Mouse (Mus musculus) limb, embryonic 14.5 days (tissue): Measurements from ENCODE around the gene Apol9a. TPM values are rescaled to one million over a fixed set of nuclear protein-coding genes. Genes with fewer than 3 reads are reported as not detected.

Experiments used
- ATAC-seq: fragments of 200-750 bp; cut with Nextera tagmentation; 2 replicates; pipeline ENCODE4 v1.8.0; 2017; ENCODE audit warnings: low read depth, moderate number of reproducible peaks, moderate TSS enrichment; ENCODE audit not compliant: low FRiP score
- DNase-seq: peaks from one replicate; pipeline ENCODE4 v3.0.0-alpha.2; 2015; ENCODE audit warnings: low spot score
- H3K27ac ChIP-seq: fragments of 300-500 bp; sonication (generic); replicated peaks from 2 replicates; pipeline ENCODE4 v1.5.1; 2014; ENCODE audit warnings: low read depth, mild to moderate bottlenecking, low read length, moderate library complexity, mixed read lengths
- H3K27me3 ChIP-seq: fragments of 300-500 bp; sonication (generic); 2 replicates; pipeline ENCODE4 v1.6.1; 2014; ENCODE audit warnings: low read length, mixed read lengths; ENCODE audit not compliant: control insufficient read depth, insufficient read depth
- H3K36me3 ChIP-seq: fragments of 300-500 bp; sonication (generic); 2 replicates; pipeline ENCODE4 v1.6.1; 2014; ENCODE audit warnings: mild to moderate bottlenecking, low read length, moderate library complexity, mixed read lengths; ENCODE audit not compliant: control insufficient read depth, insufficient read depth
- H3K4me1 ChIP-seq: fragments of 300-500 bp; sonication (generic); 2 replicates; pipeline ENCODE4 v1.6.1; 2014; ENCODE audit warnings: antibody characterized with exemption, low read length, mixed read lengths; ENCODE audit not compliant: control insufficient read depth, insufficient read depth
- H3K4me2 ChIP-seq: fragments of 300-500 bp; sonication (generic); replicated peaks from 2 replicates; pipeline ENCODE4 v1.6.1; 2014; ENCODE audit warnings: low read depth, mild to moderate bottlenecking, low read length, moderate library complexity; ENCODE audit not compliant: severe bottlenecking
- H3K4me3 ChIP-seq: fragments of 300-500 bp; sonication (generic); replicated peaks from 2 replicates; pipeline ENCODE4 v1.5.1; 2014; ENCODE audit warnings: low read length
- H3K9ac ChIP-seq: fragments of 300-500 bp; sonication (generic); 2 replicates; pipeline ENCODE4 v1.6.1; 2014; ENCODE audit warnings: mild to moderate bottlenecking, low read depth, low read length, moderate library complexity; ENCODE audit not compliant: severe bottlenecking
- H3K9me3 ChIP-seq: fragments of 300-500 bp; sonication (generic); 2 replicates; pipeline ENCODE4 v1.6.1; 2016; ENCODE audit warnings: low read length; ENCODE audit not compliant: control insufficient read depth
- POLR2A ChIP-seq: fragments of 200-500 bp; IDR thresholded peaks from 2 replicates; pipeline ENCODE4 v1.8.0; 2012; ENCODE audit warnings: inconsistent platforms, mild to moderate bottlenecking, moderate library complexity, borderline replicate concordance; ENCODE audit not compliant: insufficient read depth, insufficient read length; ENCODE audit errors: extremely low read depth
- WGBS: fragments of 180-500 bp; shearing (Covaris S2); extraction: QIAGEN DNeasy Blood & Tissue Kit; methylation state at CpG from one replicate; pipeline ENCODE4 v1.1.7; 2014; 5-methylcytosine and 5-hydroxymethylcytosine counted together
- polyA plus RNA-seq, 2 experiments: library from polyadenylated mRNA; depleted of rRNA in 1 of 2; stranded (reverse) in 1 of 2; unstranded in 1 of 2; fragments of >200 nt; fragmentation: Nextera tagmentation in 1 of 2; extraction: Ambion mirVana in 1 of 2; gene quantifications; 2 replicates each; pipeline versions ENCODE4 v1.2.1 to v1.2.3; 2012 to 2014

Gene Apol9a
- polyA plus RNA-seq, 2 experiments, result 0.06 TPM; not detected in 1

DNA sequence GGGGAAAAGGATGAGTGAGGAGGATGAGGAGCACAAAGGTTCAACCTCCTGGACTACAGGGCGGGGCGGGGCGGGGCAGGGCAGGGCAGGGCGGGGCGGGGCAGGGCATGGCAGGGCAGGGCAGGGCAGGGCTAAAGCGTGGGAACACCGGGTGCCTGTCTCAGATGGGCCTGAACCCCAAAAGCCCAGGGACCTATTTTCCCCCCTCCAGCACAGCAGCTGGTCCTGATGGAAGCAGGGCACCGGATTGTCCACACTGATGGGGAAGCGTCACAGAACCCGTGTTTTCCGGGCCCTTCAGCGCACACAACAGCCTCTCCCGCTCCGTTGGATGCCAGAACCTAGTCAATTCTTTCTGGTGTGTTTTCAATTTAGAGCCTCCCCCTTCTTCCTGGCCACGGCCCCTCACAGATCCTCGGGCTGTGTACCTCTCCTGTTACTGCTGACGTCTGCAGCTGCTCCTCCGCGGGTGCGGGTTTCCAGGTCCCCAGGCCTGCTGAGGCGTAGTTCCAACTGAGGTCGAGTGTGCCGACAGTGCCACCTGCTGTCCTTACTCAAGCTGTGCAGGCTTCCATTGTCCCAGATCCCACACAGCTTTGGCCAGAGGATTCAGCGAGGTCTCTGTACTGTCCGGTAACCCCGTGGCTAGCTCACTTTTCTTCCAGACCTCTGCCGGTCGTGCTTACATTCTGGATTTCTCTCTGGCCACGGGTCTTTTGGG, 52.5 kb downstream of the Apol9a start:
- H3K4me3 ChIP-seq, result peak overlapping the region; percentile 20
- 1% methylated on average over 26 of the region's 29 CpGs for WGBS
- peak overlapping the region; percentile 59 for H3K27ac ChIP-seq
- no peak for TF ChIP-seq POLR2A
- H3K4me1 ChIP-seq, result peaks cover 23% of the 10 kb centered on the region
- peak; percentile 96 for DNase-seq
- ATAC-seq, result peak; percentile 97
- no peaks in the 10 kb centered on the region for H3K36me3 ChIP-seq
- H3K4me2 ChIP-seq, result peak overlapping the region; percentile 46
- H3K27me3 ChIP-seq, result no peaks in the 10 kb centered on the region
- H3K9ac ChIP-seq, result peak overlapping the region; percentile 47
- no peaks in the 10 kb centered on the region for H3K9me3 ChIP-seq

DNA sequence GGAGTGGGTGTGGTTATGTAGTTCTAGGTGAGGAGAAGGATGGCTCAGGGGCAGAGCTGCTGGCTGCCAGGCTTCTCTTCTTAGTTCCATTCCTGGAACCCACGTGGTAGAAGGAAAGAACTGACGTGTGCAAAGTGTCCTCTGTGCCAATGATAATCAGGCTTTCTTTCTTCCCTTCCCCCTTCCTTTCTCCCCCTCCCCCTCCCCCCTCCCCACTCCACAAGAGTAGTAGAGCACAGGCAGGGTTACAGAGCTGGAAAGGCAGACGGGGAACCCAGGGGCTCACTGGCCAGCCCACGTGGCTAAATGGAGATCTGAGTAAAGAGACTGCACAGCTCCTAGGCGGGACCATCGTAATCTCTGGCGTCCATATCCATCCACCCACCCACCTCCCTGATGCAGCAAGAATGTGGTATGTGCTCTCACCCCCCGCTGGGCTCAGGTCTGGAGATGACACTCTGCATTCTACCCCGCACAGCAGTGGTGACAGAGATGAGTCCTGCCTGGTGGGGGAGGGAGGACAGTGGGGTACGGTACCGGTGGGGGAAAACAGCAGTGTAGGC, 54.6 kb downstream of the Apol9a start:
- WGBS, result 12% methylated on average over 11 of the region's 11 CpGs
- H3K4me3 ChIP-seq, result no peak overlapping the region
- H3K27me3 ChIP-seq, result no peaks in the 10 kb centered on the region
- H3K4me1 ChIP-seq, result peaks cover 16% of the 10 kb centered on the region; the same call in 1 of the 2 replicates
- ATAC-seq (0 out of 2 replicates have a peak, but pooled peaks have one; percentile 9), DNase-seq (no peak)
- no peak overlapping the region for H3K27ac ChIP-seq
- peak overlapping the region; percentile 28 for H3K4me2 ChIP-seq
- no peak for TF ChIP-seq POLR2A
- H3K9me3 ChIP-seq, result no peaks in the 10 kb centered on the region
- no peaks in the 10 kb centered on the region for H3K36me3 ChIP-seq
- H3K9ac ChIP-seq, result 0 out of 2 replicates have a peak overlapping the region, but pooled peaks have one; percentile 17

DNA sequence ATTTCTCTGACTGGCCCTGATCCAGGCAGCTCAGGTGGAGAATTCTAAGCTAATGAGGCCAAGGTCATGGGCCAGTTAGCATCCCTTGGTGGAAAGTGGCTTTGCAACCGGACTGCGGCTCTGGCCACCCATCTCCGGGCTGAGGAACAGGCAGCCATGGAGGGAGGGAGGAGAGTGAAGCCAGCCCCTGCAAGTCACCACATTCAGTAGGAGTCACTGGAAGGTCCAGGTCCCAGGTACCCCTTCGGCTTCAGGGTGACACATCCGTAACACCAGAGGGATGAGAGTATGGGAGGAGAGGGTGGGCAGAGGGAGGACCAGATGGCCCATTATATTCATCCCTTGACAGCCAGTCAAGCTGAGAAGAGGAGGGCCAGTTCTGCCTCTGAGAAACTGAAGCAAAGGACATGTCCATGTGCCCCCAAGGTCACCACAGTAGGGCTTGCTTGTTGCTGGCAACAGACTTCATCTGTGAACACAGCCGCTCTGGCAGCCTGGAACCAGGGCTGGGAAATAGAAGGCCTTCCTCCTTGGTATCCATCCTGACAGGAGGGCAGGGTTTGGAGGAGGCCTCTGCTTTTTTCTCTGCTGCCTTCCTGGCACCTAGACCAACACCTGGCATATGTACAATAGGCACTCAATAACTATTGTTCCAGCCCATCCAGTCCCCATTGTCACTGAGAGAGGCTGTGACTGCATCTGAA, 55.9 kb downstream of the Apol9a start:
- Histone ChIP-seq H3K4me3 (no peak overlapping the region), H3K27me3 (no peaks in the 10 kb centered on the region), H3K27ac (no peak overlapping the region), H3K9ac (no peak overlapping the region), H3K4me2 (no peak overlapping the region), H3K9me3 (no peaks in the 10 kb centered on the region), H3K4me1 (peaks cover 16% of the 10 kb centered on the region; the same call in 1 of the 2 replicates), H3K36me3 (no peaks in the 10 kb centered on the region)
- no peak for DNase-seq
- TF ChIP-seq POLR2A, result no peak
- ATAC-seq, result no peak
- 75% methylated on average over 6 of the region's 6 CpGs for WGBS

DNA sequence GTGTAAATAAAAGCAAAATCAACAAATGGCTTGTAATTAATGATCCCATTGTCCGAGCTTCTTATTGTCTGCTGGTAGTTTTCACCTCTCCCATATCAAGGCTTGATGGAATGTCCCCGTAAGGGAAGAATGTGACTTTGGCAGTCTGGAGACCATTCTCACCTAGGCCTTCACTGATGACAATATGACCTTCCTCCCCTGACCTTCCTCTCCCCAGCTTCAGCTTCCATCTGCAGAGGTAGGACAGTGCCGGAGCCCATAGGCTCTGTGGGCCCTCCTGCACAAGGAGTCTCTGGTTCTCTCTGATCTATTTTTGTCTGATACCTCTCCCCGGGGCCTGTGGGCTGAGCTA, 56.5 kb downstream of the Apol9a start:
- H3K9ac ChIP-seq, result no peak overlapping the region
- no peak for TF ChIP-seq POLR2A
- DNase-seq (no peak), ATAC-seq (no peak)
- peaks cover 16% of the 10 kb centered on the region; the same call in 1 of the 2 replicates for H3K4me1 ChIP-seq
- no peak overlapping the region for H3K27ac ChIP-seq
- no peaks in the 10 kb centered on the region for H3K9me3 ChIP-seq
- no peak overlapping the region for H3K4me2 ChIP-seq
- no peak overlapping the region for H3K4me3 ChIP-seq
- no peaks in the 10 kb centered on the region for H3K27me3 ChIP-seq
- no peaks in the 10 kb centered on the region for H3K36me3 ChIP-seq
- 55% methylated on average over 4 of the region's 4 CpGs for WGBS

Other genes starting within 250 kb of the Apol9a start
- gene Rbfox2, start 104.1 kb downstream of the Apol9a start, polyA plus RNA-seq (2012; rRNA removed), result 189 and 205 TPM in 2 replicates
- 94.7 and 101 TPM in 2 replicates for gene Rbfox2, start 104.1 kb downstream of the Apol9a start, polyA plus RNA-seq (2014; fragmentation: Nextera tagmentation; extraction: Ambion mirVana)
- gene Apol7a, start 12.0 kb downstream of the Apol9a start, polyA plus RNA-seq (2012; rRNA removed), result 0.45 and 0.50 TPM in 2 replicates
- gene Apol7a, start 12.0 kb downstream of the Apol9a start, polyA plus RNA-seq (2014; fragmentation: Nextera tagmentation; extraction: Ambion mirVana), result 0.22 and 0.23 TPM in 2 replicates
- gene Apol7b, start 36.4 kb upstream of the Apol9a start, polyA plus RNA-seq (2012; rRNA removed), result 0.06 TPM in 2 replicates
- gene Apol7b, start 36.4 kb upstream of the Apol9a start, polyA plus RNA-seq (2014; fragmentation: Nextera tagmentation; extraction: Ambion mirVana), result not detected in 2 replicates
- not detected in 2 replicates for gene Apol10a, start 65.9 kb upstream of the Apol9a start, polyA plus RNA-seq (2012; rRNA removed)
- gene Apol10a, start 65.9 kb upstream of the Apol9a start, polyA plus RNA-seq (2014; fragmentation: Nextera tagmentation; extraction: Ambion mirVana), result not detected in 2 replicates
- gene Apol11a, start 97.1 kb upstream of the Apol9a start, polyA plus RNA-seq (2012; rRNA removed), result not detected in 2 replicates
- not detected in 2 replicates for gene Apol11a, start 97.1 kb upstream of the Apol9a start, polyA plus RNA-seq (2014; fragmentation: Nextera tagmentation; extraction: Ambion mirVana)
- 0.03 TPM in 1 of 2 replicates, not detected in the other for gene Apol7c, start 122.2 kb upstream of the Apol9a start, polyA plus RNA-seq (2012; rRNA removed)
- gene Apol7c, start 122.2 kb upstream of the Apol9a start, polyA plus RNA-seq (2014; fragmentation: Nextera tagmentation; extraction: Ambion mirVana), result not detected in 2 replicates
- gene 1700025B11Rik, start 150.8 kb upstream of the Apol9a start, polyA plus RNA-seq (2012; rRNA removed), result not detected in 2 replicates
- not detected in 2 replicates for gene 1700025B11Rik, start 150.8 kb upstream of the Apol9a start, polyA plus RNA-seq (2014; fragmentation: Nextera tagmentation; extraction: Ambion mirVana)
- gene Apol10b, start 185.0 kb upstream of the Apol9a start, polyA plus RNA-seq (2012; rRNA removed), result 0.04 and 0.16 TPM in 2 replicates
- 0.12 TPM in 1 of 2 replicates, not detected in the other for gene Apol10b, start 185.0 kb upstream of the Apol9a start, polyA plus RNA-seq (2014; fragmentation: Nextera tagmentation; extraction: Ambion mirVana)
- not detected in 2 replicates for gene Gm36245, start 188.1 kb upstream of the Apol9a start, polyA plus RNA-seq (2012; rRNA removed)
- not detected in 2 replicates for gene Gm36245, start 188.1 kb upstream of the Apol9a start, polyA plus RNA-seq (2014; fragmentation: Nextera tagmentation; extraction: Ambion mirVana)
- 0.03 TPM in 1 of 2 replicates, not detected in the other for gene Apol11b, start 232.2 kb upstream of the Apol9a start, polyA plus RNA-seq (2012; rRNA removed)
- not detected in 2 replicates for gene Apol11b, start 232.2 kb upstream of the Apol9a start, polyA plus RNA-seq (2014; fragmentation: Nextera tagmentation; extraction: Ambion mirVana)